Mouse (Mus musculus) retina, postnatal 1 day (tissue): Measurements from ENCODE around the gene Pepd.

Source experiments
- DNase-seq: peaks from one replicate; pipeline ENCODE4 v3.0.0-alpha.2; 2012

Pepd gene

DNA sequence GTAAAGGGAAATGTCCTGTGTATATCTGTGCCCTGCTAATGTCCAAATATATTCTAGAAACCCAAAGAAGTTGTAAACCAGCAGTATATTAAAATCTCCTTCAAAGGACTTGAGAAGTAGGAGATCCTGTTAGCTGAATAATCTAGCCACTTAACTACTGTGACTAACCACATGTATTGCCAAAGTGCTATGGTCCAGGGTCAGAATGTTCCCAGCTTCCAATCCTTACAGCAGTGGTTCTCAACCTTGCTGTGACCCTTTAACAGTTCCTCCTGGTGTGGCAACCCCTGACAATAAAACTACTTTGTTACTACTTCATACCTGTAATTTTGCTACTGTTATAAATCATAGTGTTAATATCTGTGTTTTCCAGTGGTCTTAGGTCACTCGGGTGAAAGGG lies 146.2 kb downstream of the Pepd start:
- DNase-seq = no peak

DNA sequence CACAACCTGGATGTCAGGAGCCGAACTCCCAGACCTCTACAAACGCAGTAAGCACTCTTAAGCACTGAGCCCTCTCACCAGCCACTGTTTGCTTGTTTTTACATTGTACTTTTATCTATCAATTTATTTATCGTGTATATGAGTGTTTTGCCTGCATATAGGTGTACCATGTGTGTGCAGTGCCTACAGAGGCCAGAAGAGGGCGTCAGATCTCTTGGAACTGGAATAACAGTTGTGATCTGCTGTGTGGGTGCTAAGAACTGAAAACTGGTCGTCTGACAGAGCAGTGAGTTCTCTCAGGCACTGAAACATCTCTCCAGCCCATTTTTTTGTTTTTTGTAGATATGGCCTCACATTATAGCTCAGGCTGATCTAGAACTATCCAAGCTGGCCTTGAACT lies 147.3 kb downstream of the Pepd start:
- DNase-seq = no peak

DNA sequence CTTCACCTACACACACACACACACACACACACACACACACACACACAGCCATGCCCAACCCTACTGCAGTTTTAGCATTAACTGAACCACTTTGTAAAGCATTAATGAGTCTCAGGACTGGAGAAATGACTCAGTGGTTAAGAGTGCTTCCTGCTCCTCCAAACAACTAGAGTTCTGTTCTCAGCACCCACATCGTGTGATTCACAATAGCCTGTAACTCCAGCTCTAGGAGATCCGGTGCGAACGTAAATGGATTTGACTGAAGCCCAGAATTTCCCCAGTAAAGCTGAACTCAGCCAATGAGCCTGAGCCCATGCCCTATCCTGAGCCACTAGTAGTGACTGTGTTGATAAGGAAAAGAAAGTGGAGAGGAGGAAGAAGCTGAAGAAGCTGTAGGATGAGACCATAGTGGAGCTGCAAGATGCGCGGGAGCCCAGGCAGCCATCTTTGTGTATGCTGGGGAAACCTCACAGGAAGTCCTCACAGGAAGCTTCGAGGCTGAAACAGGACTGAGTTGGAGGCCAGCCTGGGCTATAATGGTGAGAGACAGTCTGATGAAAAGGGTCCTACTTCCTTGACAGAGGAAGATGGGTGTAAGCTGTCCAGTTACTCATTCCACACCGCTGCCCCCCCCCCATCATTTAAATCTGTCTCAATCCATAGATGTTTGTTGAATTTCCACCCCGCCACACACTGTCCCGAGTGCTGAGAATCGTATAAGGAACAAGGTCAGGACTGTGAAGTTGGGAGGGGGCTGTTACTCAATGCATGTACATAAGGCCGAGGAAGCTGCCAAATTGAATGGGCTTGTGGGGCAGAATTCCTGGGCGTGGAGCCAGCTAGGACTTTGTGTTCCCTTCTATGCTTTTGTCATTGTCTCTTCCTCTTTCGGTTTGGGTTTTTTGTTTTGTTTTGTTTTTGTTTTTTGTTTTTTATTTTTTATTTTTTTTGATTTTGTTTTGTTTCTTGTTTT lies 152.4 kb downstream of the Pepd start:
- DNase-seq = peak; percentile 84

DNA sequence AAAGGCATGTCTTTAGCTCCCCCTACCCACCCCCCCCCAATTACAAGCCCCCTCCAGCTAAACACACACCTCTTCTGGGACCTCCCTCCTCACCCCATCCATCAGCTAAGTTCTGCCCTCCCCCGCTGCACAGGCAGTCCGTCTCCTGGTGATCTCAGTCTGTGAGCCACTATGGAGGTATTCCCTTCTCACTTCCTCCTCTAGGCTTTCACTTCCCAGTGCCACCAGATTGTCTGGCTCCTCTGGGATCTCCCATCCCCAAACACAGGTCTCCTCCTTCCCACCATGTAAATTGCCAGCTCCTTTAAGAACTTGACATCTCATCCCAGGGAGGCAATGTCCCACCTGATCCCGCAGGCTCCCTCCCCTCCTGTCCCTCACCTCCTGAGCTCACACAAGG lies 153.8 kb downstream of the Pepd start:
- DNase-seq = no peak

DNA sequence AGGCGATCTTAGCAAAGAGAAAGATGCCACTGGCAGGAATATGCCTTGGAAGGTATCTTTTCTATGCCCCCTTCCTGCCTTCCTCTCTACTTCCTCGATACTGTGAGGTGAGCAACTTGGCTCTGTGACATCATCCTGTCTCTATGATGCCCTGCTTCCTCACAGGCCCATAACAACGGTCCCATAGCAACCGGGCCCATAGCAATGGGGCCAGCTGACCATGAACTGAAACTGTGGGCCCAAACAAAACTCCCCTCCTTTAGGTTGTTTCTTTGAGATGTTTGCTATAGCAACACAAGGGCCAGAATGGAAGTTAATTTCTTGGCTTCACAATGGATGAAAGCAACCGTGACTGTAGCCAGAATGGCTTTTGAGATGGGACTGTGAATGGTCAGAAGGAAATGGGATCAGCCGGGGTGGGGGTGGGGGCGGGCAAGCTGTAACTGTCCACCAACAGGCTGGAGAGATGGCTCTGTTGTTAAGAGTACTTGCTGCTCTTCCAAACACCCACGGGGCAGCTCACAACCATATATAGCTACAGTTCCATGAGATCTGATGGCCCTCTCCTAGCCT lies 154.5 kb downstream of the Pepd start:
- peak; percentile 20 for DNase-seq

DNA sequence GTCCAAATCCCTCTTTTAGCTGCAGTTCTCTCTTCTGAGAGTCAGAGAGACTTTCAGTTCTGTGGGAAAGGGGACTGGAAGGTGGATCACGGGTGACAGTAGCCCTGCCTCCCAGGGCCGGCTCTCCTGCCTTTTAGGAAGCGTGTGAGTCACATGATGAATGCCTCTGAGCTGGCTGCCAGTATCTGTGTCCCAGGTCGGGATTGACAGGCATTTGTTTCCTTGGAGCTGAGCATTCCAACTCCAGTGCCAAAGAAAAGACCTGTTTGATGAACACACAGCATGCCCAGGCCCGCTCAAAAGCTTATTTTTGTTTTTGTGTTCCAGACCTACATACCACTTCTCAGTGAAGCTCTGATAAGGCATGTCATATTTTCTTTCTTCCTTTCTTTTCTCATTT lies 164.5 kb downstream of the Pepd start:
- DNase-seq = no peak

DNA sequence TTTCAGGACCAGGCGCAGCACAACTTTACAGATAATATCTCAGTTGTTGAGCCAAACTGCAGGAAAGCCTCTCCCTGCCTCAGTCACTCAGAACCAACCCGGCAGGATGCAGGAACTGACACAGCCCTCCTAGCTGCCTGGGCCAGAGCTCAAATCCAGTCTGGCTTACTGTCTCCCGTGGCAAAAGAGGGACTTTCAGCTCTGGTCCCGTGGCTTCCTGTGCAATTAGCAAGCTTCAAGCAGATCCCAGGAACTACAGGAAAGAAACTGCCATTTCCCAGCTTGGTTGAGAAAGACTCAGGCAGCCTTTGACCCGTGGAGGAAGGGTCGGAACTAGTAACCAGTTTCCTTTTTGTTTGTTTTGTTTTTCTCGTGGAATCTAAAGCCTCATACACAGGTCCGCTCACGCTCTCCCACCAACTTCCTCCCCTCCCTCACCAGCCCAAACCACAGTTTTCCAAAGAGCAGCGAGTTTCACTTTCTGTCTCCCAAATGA lies 168.7 kb downstream of the Pepd start:
- no peak for DNase-seq

DNA sequence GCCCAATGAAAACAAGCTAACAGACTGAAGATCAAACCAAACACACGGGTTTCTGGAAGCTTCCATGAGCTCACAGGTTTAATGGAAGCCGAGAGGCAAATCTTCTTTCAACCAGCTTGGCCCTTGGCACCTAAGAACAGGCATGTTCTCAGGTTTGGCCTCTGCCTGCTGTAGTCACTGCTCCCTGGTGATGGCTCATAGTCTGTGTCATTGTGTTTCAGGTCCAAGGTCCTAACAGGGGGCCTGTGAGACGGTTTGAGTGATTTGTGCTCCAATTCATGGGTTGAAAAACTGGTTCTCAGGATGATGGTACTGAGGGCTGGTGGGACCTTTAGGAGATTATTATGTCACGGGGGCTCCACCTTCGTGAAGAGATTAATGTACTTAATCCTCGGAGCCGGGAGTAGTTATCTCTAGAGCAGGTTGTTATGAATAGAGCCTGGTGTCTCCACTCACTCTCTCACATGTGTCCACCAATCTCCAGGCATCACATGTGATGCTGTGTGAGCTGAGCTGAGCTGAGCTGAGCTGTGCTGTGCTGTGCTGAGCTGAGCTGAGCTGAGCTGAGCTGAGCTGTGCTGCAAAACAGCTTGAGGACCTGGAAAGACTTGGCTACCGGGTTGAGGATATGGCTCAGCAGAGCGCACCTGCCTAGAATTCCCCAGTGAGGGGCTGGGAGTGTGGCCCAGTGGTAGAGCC lies 169.4 kb downstream of the Pepd start:
- DNase-seq = no peak

DNA sequence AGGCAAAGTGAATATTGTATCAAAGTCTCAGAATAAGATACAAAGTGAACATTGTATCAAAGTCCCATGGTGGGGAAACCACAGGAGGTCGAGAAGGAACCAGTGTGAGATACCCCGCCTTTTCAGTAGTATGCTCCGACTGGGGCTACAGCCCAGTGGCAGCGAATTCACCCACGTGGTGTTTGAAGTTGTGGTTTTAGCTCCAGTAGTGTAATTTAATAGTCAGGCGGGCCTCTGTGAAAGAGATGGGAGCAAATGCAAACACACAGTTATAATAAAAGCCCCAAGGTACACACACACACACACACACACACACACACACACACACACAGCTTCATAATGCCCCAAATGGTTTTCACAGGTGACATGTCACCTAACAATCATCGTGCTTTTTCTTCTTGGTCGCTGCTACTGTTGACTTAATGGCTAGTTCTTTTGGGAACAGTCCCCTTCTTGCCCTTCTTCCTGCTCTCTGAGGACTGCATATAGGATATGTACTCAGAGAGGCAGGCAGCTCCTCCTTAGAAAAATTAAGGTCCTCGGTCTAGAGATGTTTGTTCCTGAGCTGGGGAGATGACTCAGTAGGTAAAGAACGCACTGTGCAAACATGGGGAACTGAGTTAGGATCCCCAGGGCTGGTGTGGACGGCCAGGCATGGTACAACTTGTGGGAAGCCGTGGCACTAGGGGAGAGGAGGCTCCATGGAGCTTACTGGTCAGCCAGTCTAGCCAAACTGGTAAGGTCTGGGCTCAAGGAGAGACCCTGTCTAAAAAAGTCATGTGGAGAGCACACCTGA lies 172.6 kb downstream of the Pepd start:
- DNase-seq = no peak

DNA sequence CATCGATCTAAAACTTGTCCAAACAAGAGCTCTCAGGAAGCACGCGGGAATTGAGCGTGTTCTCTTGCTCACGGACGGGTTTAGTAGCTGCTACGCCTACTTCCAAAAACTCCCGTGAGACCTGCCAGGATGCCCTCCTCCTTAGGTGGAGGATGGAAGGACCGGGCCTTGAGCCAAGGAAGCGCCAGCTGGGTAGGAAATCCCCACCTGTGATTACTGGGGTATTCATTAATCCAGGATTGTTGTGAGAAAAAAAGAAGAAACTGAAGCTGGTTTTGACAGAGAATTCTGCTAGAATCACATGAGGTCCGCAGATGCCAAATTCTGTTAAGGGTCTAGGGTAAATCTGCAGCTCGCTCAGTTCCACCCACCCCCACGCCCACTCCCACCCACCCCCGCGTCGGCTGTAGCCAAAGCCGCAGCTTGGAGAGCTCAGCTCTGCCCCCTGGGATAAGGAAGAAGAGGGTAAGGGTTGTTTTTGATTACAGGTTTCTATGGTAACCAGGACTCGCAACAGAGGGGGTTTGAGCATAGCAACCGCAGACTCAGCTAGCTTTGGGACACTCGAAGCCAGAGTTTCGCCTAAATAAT lies 174.2 kb downstream of the Pepd start:
- peak; percentile 82 for DNase-seq

DNA sequence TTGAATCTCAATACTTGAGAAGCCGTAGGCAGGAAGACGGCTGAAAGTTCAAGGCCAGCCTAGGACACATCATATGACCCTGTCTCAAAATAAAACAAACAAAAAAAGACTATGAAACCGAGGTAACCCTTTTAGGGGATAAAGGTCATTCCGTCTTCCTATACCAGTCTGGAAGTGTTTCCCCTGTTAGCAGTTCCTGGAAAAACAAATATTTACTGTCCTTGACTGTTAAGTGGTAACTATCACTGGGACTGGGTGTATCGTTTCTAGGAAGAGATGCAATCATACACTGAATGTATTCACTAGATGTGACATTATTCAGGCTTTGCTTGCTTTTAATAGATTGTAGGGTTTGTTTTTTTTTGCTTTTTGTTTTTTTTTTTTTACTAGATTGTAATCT lies 178.4 kb downstream of the Pepd start:
- no peak for DNase-seq
